ENCODE assay signal across 8 mouse cellular contexts in genomic region chr7:45570103-45570741, GRCm38 (mm10). TPM values are rescaled to one million over a fixed set of nuclear protein-coding genes. Genes with fewer than 3 reads are reported as not detected.
DNase-seq lines count a peak whose midpoint lies in the region; ATAC-seq and TF ChIP-seq lines count a peak whose summit lies in the region.

TSS of gene Bcat2 (plus strand) at chr7:45570153.

- peak within 1 kb of the TSS; percentile 89 for H3K9ac ChIP-seq in forebrain, embryonic 13.5 days
- H3K9ac ChIP-seq in heart, embryonic 16.5 days (ENCODE audit: low read length): peak within 1 kb of the TSS; percentile 90
- H3K9ac ChIP-seq in liver, embryonic 13.5 days: peak within 1 kb of the TSS; percentile 88
- peak within 1 kb of the TSS; percentile 77 for H3K9ac ChIP-seq in stomach, embryonic 14.5 days (replicated peaks; ENCODE audit: low read depth, low read length)

- WGBS in forebrain, embryonic 13.5 days: under 1% methylated on average over 37 of the region's 42 CpGs
- WGBS in heart, embryonic 16.5 days: under 1% methylated on average over 39 of the region's 42 CpGs
- 3% methylated on average over 36 of the region's 42 CpGs for WGBS in liver, embryonic 13.5 days (ENCODE audit: insufficient replicate concordance)
- WGBS in stomach, embryonic 14.5 days: 0% methylated on average over 41 of the region's 42 CpGs

- peak; percentile 60; the same call in 1 of the 2 replicates for ATAC-seq in cerebellum, adult (ENCODE audit: insufficient number of reproducible peaks, low FRiP score, low TSS enrichment)
- ATAC-seq in forebrain, embryonic 13.5 days: peak; percentile 75
- ATAC-seq in heart, embryonic 16.5 days (replicated peaks; ENCODE audit: extremely low read depth, insufficient read depth, low FRiP score): peak; percentile 55
- ATAC-seq in liver, embryonic 13.5 days (ENCODE audit: low read depth): peak; percentile 64
- ATAC-seq in stomach, embryonic 14.5 days (ENCODE audit: insufficient number of reproducible peaks, insufficient read depth, low FRiP score, low read depth): peak; percentile 56

- peaks cover 43% of the 10 kb centered on the region for H3K36me3 ChIP-seq in E14TG2a.4 (ENCODE audit: insufficient read depth, low read length)
- no peaks in the 10 kb centered on the region for H3K36me3 ChIP-seq in forebrain, embryonic 13.5 days (ENCODE audit: poor library complexity, severe bottlenecking)
- H3K36me3 ChIP-seq in heart, embryonic 16.5 days (ENCODE audit: control insufficient read depth, insufficient read depth): no peaks in the 10 kb centered on the region
- H3K36me3 ChIP-seq in liver, embryonic 13.5 days: peaks cover 8% of the 10 kb centered on the region; the same call in 1 of the 2 replicates
- H3K36me3 ChIP-seq in stomach, embryonic 14.5 days (ENCODE audit: control insufficient read depth, insufficient read depth, low read length): no peaks in the 10 kb centered on the region

- H3K9me3 ChIP-seq in E14TG2a.4 (ENCODE audit: low read length): no peaks in the 10 kb centered on the region
- no peaks in the 10 kb centered on the region for H3K9me3 ChIP-seq in forebrain, embryonic 13.5 days (replicated peaks)
- no peaks in the 10 kb centered on the region for H3K9me3 ChIP-seq in heart, embryonic 16.5 days (replicated peaks; ENCODE audit: control insufficient read depth, low read length)
- no peaks in the 10 kb centered on the region for H3K9me3 ChIP-seq in liver, embryonic 13.5 days (replicated peaks)
- H3K9me3 ChIP-seq in stomach, embryonic 14.5 days (ENCODE audit: control insufficient read depth, low read depth, low read length): no peaks in the 10 kb centered on the region

- peak; percentile 77 to 90 for DNase-seq in kidney, postnatal 25 days
- peak; percentile 77 for DNase-seq in liver, embryonic 13.5 days
- DNase-seq in natural killer cell, adult 2 months (ENCODE audit: low spot score in 2 of 2): peak; percentile 63 to 73

- TF ChIP-seq CTCF in E14TG2a.4 (conservative IDR thresholded peaks at IDR 0.05; ENCODE audit: low read length): no peak

- peaks cover 86% of the 10 kb centered on the region for H3K4me1 ChIP-seq in E14TG2a.4 (replicated peaks; ENCODE audit: low read depth, low read length)
- peaks cover 30% of the 10 kb centered on the region for H3K4me1 ChIP-seq in forebrain, embryonic 13.5 days
- peaks cover 37% of the 10 kb centered on the region for H3K4me1 ChIP-seq in heart, embryonic 16.5 days (ENCODE audit: control insufficient read depth, insufficient read depth, low read length)
- peaks cover 76% of the 10 kb centered on the region for H3K4me1 ChIP-seq in liver, embryonic 13.5 days (replicated peaks)
- peaks cover 14% of the 10 kb centered on the region for H3K4me1 ChIP-seq in stomach, embryonic 14.5 days (ENCODE audit: control insufficient read depth, insufficient read depth, low read length)

- H3K4me3 ChIP-seq in E14TG2a.4 (replicated peaks; ENCODE audit: low read length): peak within 1 kb of the TSS; percentile 87
- H3K4me3 ChIP-seq in forebrain, embryonic 13.5 days: peak within 1 kb of the TSS; percentile 67
- peak within 1 kb of the TSS; percentile 65 for H3K4me3 ChIP-seq in heart, embryonic 16.5 days (ENCODE audit: low read length)
- peak within 1 kb of the TSS; percentile 78 for H3K4me3 ChIP-seq in liver, embryonic 13.5 days (replicated peaks)
- peak within 1 kb of the TSS; percentile 67 for H3K4me3 ChIP-seq in stomach, embryonic 14.5 days (ENCODE audit: low read depth, low read length)

- H3K4me2 ChIP-seq in forebrain, embryonic 13.5 days: peak within 1 kb of the TSS; percentile 77
- peak within 1 kb of the TSS; percentile 84 for H3K4me2 ChIP-seq in heart, embryonic 16.5 days (ENCODE audit: low read depth, low read length)
- peak within 1 kb of the TSS; percentile 97 for H3K4me2 ChIP-seq in liver, embryonic 13.5 days
- peak within 1 kb of the TSS; percentile 52 for H3K4me2 ChIP-seq in stomach, embryonic 14.5 days (replicated peaks; ENCODE audit: low read depth, low read length)

- H3K27ac ChIP-seq in forebrain, embryonic 13.5 days: peak within 1 kb of the TSS; percentile 88
- H3K27ac ChIP-seq in heart, embryonic 16.5 days (ENCODE audit: low read length): peak within 1 kb of the TSS; percentile 91
- H3K27ac ChIP-seq in liver, embryonic 13.5 days: peak within 1 kb of the TSS; percentile 88
- peak within 1 kb of the TSS; percentile 87 for H3K27ac ChIP-seq in stomach, embryonic 14.5 days (ENCODE audit: low read length)

- no peaks in the 10 kb centered on the region for H3K27me3 ChIP-seq in E14TG2a.4 (ENCODE audit: insufficient read depth, low read length)
- H3K27me3 ChIP-seq in forebrain, embryonic 13.5 days: 0 out of 2 replicates have a peak, but pooled peaks cover 3% of the 10 kb centered on the region
- no peaks in the 10 kb centered on the region for H3K27me3 ChIP-seq in heart, embryonic 16.5 days (ENCODE audit: control insufficient read depth, insufficient read depth, low read length)
- H3K27me3 ChIP-seq in liver, embryonic 13.5 days: no peaks in the 10 kb centered on the region
- H3K27me3 ChIP-seq in stomach, embryonic 14.5 days (ENCODE audit: control insufficient read depth, insufficient read depth, low read length): no peaks in the 10 kb centered on the region

RNA-seq across cellular contexts. Expression of gene Bcat2, which starts in this region (rescaled TPM):
- polyA plus RNA-seq in forebrain, embryonic 13.5 days (2015; fragmentation: Nextera tagmentation; extraction: Ambion mirVana): 18.9 and 23.7 TPM in 2 replicates
- 97.7 and 102 TPM in 2 replicates for polyA plus RNA-seq in heart, embryonic 16.5 days (2015; fragmentation: Nextera tagmentation; extraction: Ambion mirVana)
- 44.1 and 45.4 TPM in 2 replicates for polyA plus RNA-seq in liver, embryonic 13.5 days (2015; fragmentation: Nextera tagmentation; extraction: Ambion mirVana)
- 61.6 and 63.4 TPM in 2 replicates for polyA plus RNA-seq in stomach, embryonic 14.5 days (2014; fragmentation: Nextera tagmentation; extraction: Ambion mirVana)

Comparison
In these comparisons a context has a peak if more than half of its experiments do, and no peak if none do; other contexts are left out.
1. Peak in every context shown above with its lines: DNase-seq, ATAC-seq, H3K4me3 ChIP-seq and H3K27ac ChIP-seq.